Mouse (Mus musculus): ENCODE data around the gene Sart1.

DNA sequence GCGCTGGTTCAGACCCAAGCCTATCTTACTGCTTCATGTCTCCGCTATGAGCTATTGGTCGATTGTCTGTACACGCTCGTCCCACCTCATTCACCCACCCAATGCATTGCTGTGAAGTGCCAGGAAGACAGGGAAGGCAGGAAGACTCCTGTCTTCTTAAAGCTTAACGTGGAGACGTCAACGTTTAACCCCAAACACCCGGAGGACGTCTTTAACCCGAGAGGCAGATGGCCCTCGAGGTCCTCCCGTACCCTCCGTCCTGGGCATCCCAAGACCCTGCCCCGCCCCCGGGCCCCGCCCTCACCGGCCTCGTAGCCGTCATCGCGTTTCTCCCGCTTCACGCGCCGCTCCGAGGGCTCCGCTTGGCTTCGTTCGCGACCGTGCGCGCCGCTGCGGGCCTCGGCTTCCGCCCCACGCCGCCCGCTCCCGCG, 477 bp downstream of the Sart1 start:
- TF ChIP-seq CTCF (IDR thresholded peaks at IDR 0.05; ENCODE audit: extremely low read depth, insufficient read length, insufficient replicate concordance, low read depth, low read length) (no peak), POLR2A (IDR thresholded peaks at IDR 0.05; ENCODE audit: low read depth, low read length) (no peak)

Data from small intestine, adult 2 months (tissue).